Mouse (Mus musculus) MEL (cell line): ENCODE data around the gene Foxo3. TPM values are rescaled to one million over a fixed set of nuclear protein-coding genes. Genes with fewer than 3 reads are reported as not detected.

ENCODE experiments used
- DNase-seq: peaks from one replicate; pipeline ENCODE4 v3.0.0; 2011; ENCODE audit warnings: low read depth, low spot score
- H3K27ac ChIP-seq: 2 replicates; pipeline ENCODE4 v1.5.1; 2012; ENCODE audit warnings: low read depth, mild to moderate bottlenecking, control low read depth, low read length, moderate library complexity; ENCODE audit not compliant: control insufficient read depth
- H3K27me3 ChIP-seq, 2 experiments: fragments of 150-350 bp in 1 of 2; sonication (generic) in 1 of 2; 2 replicates each; pipeline ENCODE4 v1.6.1; 2012; ENCODE audit warnings: low read length in 2 of 2, mild to moderate bottlenecking in 2 of 2, improper control_type of control experiment in 1 of 2, moderate library complexity in 1 of 2; ENCODE audit not compliant: insufficient read depth in 2 of 2, control insufficient read depth in 1 of 2
- H3K36me3 ChIP-seq, 2 experiments: 2 replicates each; pipeline ENCODE4 v1.6.1; 2012 to 2014; ENCODE audit warnings: low read length in 2 of 2, improper control_type of control experiment in 1 of 2, inconsistent platforms in 1 of 2, mild to moderate bottlenecking in 1 of 2; ENCODE audit not compliant: insufficient read depth in 2 of 2, control insufficient read depth in 1 of 2
- H3K4me1 ChIP-seq, 2 experiments: fragments of 150-350 bp in 1 of 2; sonication (generic) in 1 of 2; 2 replicates each; pipeline ENCODE4 v1.6.1; 2012; ENCODE audit warnings: low read length in 2 of 2, improper control_type of control experiment in 1 of 2, mild to moderate bottlenecking in 1 of 2; ENCODE audit not compliant: insufficient read depth in 2 of 2, control insufficient read depth in 1 of 2
- H3K4me3 ChIP-seq, 2 experiments: fragments of 150-350 bp in 1 of 2; sonication (generic) in 1 of 2; 2 replicates each; pipeline ENCODE4 v1.5.1; 2012; ENCODE audit warnings: low read depth in 2 of 2, low read length in 2 of 2, mild to moderate bottlenecking in 2 of 2, moderate library complexity in 2 of 2, control low read depth in 1 of 2, improper control_type of control experiment in 1 of 2; ENCODE audit not compliant: control insufficient read depth in 1 of 2, insufficient read depth in 1 of 2
- H3K79me2 ChIP-seq: 2 replicates; pipeline ENCODE4 v1.6.1; 2012; ENCODE audit warnings: mild to moderate bottlenecking, low read length, moderate library complexity; ENCODE audit not compliant: control insufficient read depth, poor library complexity, insufficient read depth
- H3K9ac ChIP-seq: 2 replicates; pipeline ENCODE4 v1.6.1; 2012; ENCODE audit warnings: low read depth, mild to moderate bottlenecking, control low read depth, low read length, moderate library complexity; ENCODE audit not compliant: control insufficient read depth, poor library complexity, severe bottlenecking
- H3K9me3 ChIP-seq: fragments of 150-350 bp; sonication (generic); replicated peaks from 2 replicates; pipeline ENCODE4 v1.6.1; 2012; ENCODE audit warnings: mild to moderate bottlenecking, low read length, improper control_type of control experiment, moderate library complexity; ENCODE audit not compliant: insufficient read depth
- BHLHE40 ChIP-seq: IDR thresholded peaks from 2 replicates; pipeline ENCODE4 v1.6.1; 2012; ENCODE audit warnings: low read depth, mild to moderate bottlenecking, inconsistent platforms, low read length, improper control_type of control experiment, borderline replicate concordance
- GABPA ChIP-seq: IDR thresholded peaks from 2 replicates; pipeline ENCODE4 v1.6.1; 2012; ENCODE audit warnings: low read depth, mild to moderate bottlenecking, inconsistent platforms, low read length, improper control_type of control experiment, moderate library complexity
- GATA1 ChIP-seq: IDR thresholded peaks from 2 replicates; pipeline ENCODE4 v1.6.1; 2011; ENCODE audit warnings: low read depth, low read length, improper control_type of control experiment
- MAX ChIP-seq: IDR thresholded peaks from 2 replicates; pipeline ENCODE4 v1.6.1; 2011; ENCODE audit warnings: low read length, improper control_type of control experiment
- MAZ ChIP-seq: IDR thresholded peaks from 2 replicates; pipeline ENCODE4 v1.6.1; 2012; ENCODE audit warnings: low read depth, mild to moderate bottlenecking, inconsistent platforms, low read length, improper control_type of control experiment
- MXI1 ChIP-seq: IDR thresholded peaks from 2 replicates; pipeline ENCODE4 v1.6.1; 2011; ENCODE audit warnings: mild to moderate bottlenecking, low read depth, low read length, improper control_type of control experiment
- NRF1 ChIP-seq: IDR thresholded peaks from 2 replicates; pipeline ENCODE4 v1.6.1; 2014; ENCODE audit warnings: low read depth, mild to moderate bottlenecking, inconsistent platforms, low read length, improper control_type of control experiment, moderate library complexity; ENCODE audit not compliant: poor library complexity, insufficient read depth, severe bottlenecking
- POLR2A ChIP-seq, 2 experiments: IDR thresholded peaks; 2 replicates each; pipeline ENCODE4 v1.6.1; 2011 to 2012; ENCODE audit warnings: low read length in 2 of 2, mild to moderate bottlenecking in 2 of 2, control low read depth in 1 of 2, improper control_type of control experiment in 1 of 2, low read depth in 1 of 2, moderate library complexity in 1 of 2; ENCODE audit not compliant: control insufficient read depth in 1 of 2, insufficient read depth in 1 of 2, poor library complexity in 1 of 2
- USF2 ChIP-seq, 2 experiments: IDR thresholded peaks; 2 replicates each; pipeline ENCODE4 v1.6.1; 2011 to 2012; ENCODE audit warnings: improper control_type of control experiment in 2 of 2, low read length in 2 of 2, borderline replicate concordance in 1 of 2, inconsistent platforms in 1 of 2, low read depth in 1 of 2, mild to moderate bottlenecking in 1 of 2; ENCODE audit not compliant: insufficient read depth in 1 of 2
- ZMIZ1 ChIP-seq: IDR thresholded peaks from 2 replicates; pipeline ENCODE4 v1.6.1; 2012; ENCODE audit warnings: low read depth, mild to moderate bottlenecking, inconsistent platforms, low read length, improper control_type of control experiment, moderate library complexity
- polyA plus RNA-seq, 2 experiments: library from polyadenylated mRNA; stranded (reverse) in 1 of 2; unstranded in 1 of 2; fragments of >175 nt in 1 of 2; fragments of >200 nt in 1 of 2; gene quantifications; 2 replicates each; pipeline versions ENCODE4 v1.2.1 to v1.2.4; 2012; ENCODE audit warnings: low replicate concordance in 2 of 2, low read depth in 1 of 2; ENCODE audit not compliant: insufficient read length in 2 of 2, insufficient read depth in 1 of 2, missing spikeins in 1 of 2
- total RNA-seq: library from RNA; depleted of rRNA; stranded (reverse); fragments of 300-350 nt; gene quantifications from 2 replicates; pipeline ENCODE4 v1.2.3, GENCODE M21; 2012

Gene Foxo3
- total and polyA plus RNA-seq, 3 experiments: 21.0 to 103 (median 27.2) TPM

DNA sequence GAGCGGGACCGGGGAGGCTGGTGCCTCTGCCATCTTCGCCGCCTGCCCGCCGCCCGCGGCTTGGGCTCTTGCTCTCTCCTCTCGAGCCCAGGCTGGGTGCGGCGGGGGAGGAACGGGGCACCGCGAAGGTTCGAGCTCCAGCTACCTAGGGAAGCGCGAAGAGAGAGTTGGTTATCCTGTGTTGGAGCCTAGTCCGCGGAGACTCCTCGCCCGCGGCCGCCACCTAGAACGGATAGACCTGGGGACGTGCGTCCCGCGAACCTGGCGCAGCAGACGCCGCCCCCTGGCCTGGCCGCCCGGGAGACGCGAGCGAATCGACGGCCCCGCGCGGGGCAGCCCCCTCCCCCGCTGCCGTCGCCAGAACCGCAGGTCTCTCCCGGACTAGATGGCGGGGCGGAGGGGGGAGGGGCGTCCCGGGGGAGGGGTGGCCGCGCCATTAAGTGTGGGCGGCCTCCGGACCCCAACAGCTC, 1.1 kb downstream of the Foxo3 start:
- TF ChIP-seq BHLHE40: 0 out of 2 replicates have a peak, but pooled peaks have one; percentile 3
- peak; percentile 25; the same call in 1 of the 2 replicates for TF ChIP-seq NRF1
- TF ChIP-seq MAZ: peak; percentile 28; the same call in 1 of the 2 replicates
- TF ChIP-seq MAX: peak; percentile 4; the same call in 1 of the 2 replicates
- peak; percentile 35 to 38; a peak in 2 of 4 replicates for TF ChIP-seq POLR2A (IDR thresholded peaks at IDR 0.05; ENCODE audit: control insufficient read depth in 1 of 2, insufficient read depth in 1 of 2, low read depth in 1 of 2, low read length in 2 of 2, poor library complexity in 1 of 2)
- TF ChIP-seq GATA1: no peak
- no peak for TF ChIP-seq USF2 (IDR thresholded peaks at IDR 0.05; ENCODE audit: borderline replicate concordance in 1 of 2, insufficient read depth in 1 of 2, low read depth in 1 of 2, low read length in 2 of 2)
- TF ChIP-seq ZMIZ1: 0 out of 2 replicates have a peak, but pooled peaks have one; percentile 25
- Histone ChIP-seq H3K27me3 (no peaks in the 10 kb centered on the region), H3K79me2 (peaks cover 31% of the 10 kb centered on the region), H3K9me3 (no peaks in the 10 kb centered on the region), H3K27ac (peak overlapping the region; percentile 96), H3K9ac (peak overlapping the region; percentile 89), H3K4me3 (peak overlapping the region; percentile 67 to 91), H3K4me1 (peaks cover 19 to 27% of the 10 kb centered on the region in 2 experiments), H3K36me3 (peaks cover 0 to 24% of the 10 kb centered on the region in 2 experiments; a peak in 3 of 4 replicates)
- peak; percentile 70 for DNase-seq

DNA sequence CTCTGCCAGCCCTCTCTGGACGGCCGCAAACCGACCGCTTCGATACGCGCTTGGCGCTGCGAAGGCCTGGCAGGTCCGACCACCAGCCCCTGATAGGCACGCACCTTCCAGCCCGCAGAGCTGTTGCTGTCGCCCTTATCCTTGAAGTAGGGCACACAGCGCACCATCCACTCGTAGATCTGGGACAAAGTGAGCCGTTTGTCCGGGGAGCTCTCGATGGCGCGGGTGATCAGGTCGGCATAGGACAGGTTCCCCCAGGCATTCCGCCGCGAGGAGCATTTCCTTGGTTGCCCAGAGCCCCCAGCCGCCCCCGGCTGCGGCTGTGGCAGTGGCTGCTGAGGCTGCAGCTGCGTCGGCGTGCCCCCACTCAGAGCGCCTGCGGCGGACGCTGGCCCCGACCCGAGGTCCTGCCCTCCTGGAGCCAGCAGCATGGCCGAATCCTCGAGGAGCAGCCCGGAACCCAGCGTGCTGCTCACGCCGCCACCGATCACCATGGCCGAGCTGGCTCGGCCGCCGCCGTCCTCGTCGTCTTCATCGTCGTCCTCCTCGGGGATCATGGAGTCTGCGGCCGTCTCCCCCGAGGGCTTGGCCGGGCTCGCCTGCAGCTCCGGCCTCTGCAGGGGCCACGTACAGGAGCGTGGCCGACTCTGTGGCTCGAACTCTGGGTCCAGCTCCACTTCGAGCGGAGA, 1.7 kb downstream of the Foxo3 start:
- Histone ChIP-seq H3K79me2 (peaks cover 34% of the 10 kb centered on the region), H3K4me3 (peak overlapping the region; percentile 67 to 91), H3K36me3 (peaks cover 0 to 30% of the 10 kb centered on the region in 2 experiments; a peak in 3 of 4 replicates), H3K27me3 (no peaks in the 10 kb centered on the region), H3K9me3 (no peaks in the 10 kb centered on the region), H3K4me1 (peaks cover 24 to 30% of the 10 kb centered on the region in 2 experiments), H3K27ac (peak overlapping the region; percentile 96)
- DNase-seq: peak; percentile 54
- TF ChIP-seq MXI1 (peak; percentile 67; the same call in 1 of the 2 replicates), GABPA (no peak)
- TF ChIP-seq, all 39 proteins: peak for 1
- peak overlapping the region; percentile 89 for H3K9ac ChIP-seq
